In the genomic region with DNA sequence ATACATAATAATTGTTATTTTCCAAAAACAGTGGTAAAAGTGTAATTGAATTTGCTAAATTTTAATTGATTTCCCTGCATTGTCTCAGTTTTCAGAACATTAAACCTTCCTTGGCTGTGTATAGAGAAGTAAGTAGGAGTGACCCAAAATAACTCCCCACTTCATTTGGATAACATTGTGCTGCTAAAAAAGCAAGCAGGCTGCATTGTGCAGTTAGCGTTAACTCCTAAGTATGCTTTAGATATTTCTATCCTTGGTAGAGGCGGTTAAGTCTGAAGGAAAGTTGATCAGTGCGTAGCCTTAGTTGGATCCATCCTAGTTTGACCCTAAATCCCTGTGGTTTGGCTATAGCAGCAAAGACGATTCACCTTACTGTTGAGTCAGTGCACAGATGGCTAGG, we compare ENCODE assay signal across 29 mouse cellular contexts. TPM values are rescaled to one million over a fixed set of nuclear protein-coding genes. Genes with fewer than 3 reads are reported as not detected.
"Had no signal": no experiment of that assay in that cellular context is flagged by ENCODE, and none has a peak within 500 bp of the region (broad histone marks: within the 10 kb centered on the region; RNA-seq: fewer than 3 reads in every experiment).

No protein-coding gene starts in this region.

- H3K9me3 ChIP-seq: heart, embryonic 10.5 days; heart, embryonic 12.5 days; hindbrain, embryonic 10.5 days; hindbrain, embryonic 12.5 days; intestine, embryonic 15.5 days; limb, embryonic 13.5 days; limb, embryonic 15.5 days; liver, embryonic 12.5 days had no signal

- H3K27ac ChIP-seq: gastrocnemius, adult 2 months; heart, embryonic 10.5 days; hindbrain, embryonic 10.5 days; hindbrain, embryonic 12.5 days; hindbrain, embryonic 14.5 days; intestine, embryonic 15.5 days; layer of hippocampus, adult 2 months; limb, embryonic 13.5 days; limb, embryonic 15.5 days; liver, embryonic 12.5 days; liver, embryonic 14.5 days had no signal

- H3K27me3 ChIP-seq: heart, embryonic 12.5 days; hindbrain, embryonic 12.5 days; intestine, embryonic 15.5 days; limb, embryonic 13.5 days; limb, embryonic 15.5 days; liver, embryonic 12.5 days had no signal

- H3K4me1 ChIP-seq: heart, embryonic 10.5 days; hindbrain, embryonic 10.5 days; hindbrain, embryonic 12.5 days; intestine, embryonic 15.5 days; limb, embryonic 13.5 days; limb, embryonic 15.5 days; liver, embryonic 12.5 days had no signal

- ATAC-seq: forebrain, embryonic 16.5 days; hindbrain, embryonic 16.5 days; inflammation-experienced regulatory T-cells, adult 6 months; intestine, embryonic 15.5 days; intestine, postnatal 0 days; liver, embryonic 12.5 days had no signal

- H3K9ac ChIP-seq: heart, embryonic 12.5 days; hindbrain, embryonic 12.5 days; hindbrain, embryonic 14.5 days; intestine, embryonic 15.5 days; limb, embryonic 13.5 days; limb, embryonic 15.5 days; liver, embryonic 12.5 days; liver, embryonic 14.5 days had no signal

- H3K4me2 ChIP-seq: heart, embryonic 12.5 days; hindbrain, embryonic 12.5 days; hindbrain, embryonic 14.5 days; intestine, embryonic 15.5 days; limb, embryonic 13.5 days; limb, embryonic 15.5 days; liver, embryonic 12.5 days had no signal

- H3K4me3 ChIP-seq: gastrocnemius, adult 2 months; heart, embryonic 10.5 days; heart, embryonic 12.5 days; hindbrain, embryonic 10.5 days; hindbrain, embryonic 12.5 days; intestine, embryonic 15.5 days; layer of hippocampus, adult 2 months; left cerebral cortex, adult 2 months; limb, embryonic 13.5 days; limb, embryonic 15.5 days; liver, embryonic 12.5 days had no signal

- DNase-seq: gastrocnemius, adult 2 months; gastrocnemius, postnatal 10 days; gastrocnemius, postnatal 25 days; heart, adult 18-20 months; heart, postnatal 14 days; heart, postnatal 4 days; kidney, adult 18-20 months; kidney, adult 8-10 months; kidney, postnatal 10 days; kidney, postnatal 25 days; kidney, postnatal 4 days; left cerebral cortex, postnatal 4 days had no signal

RNA-seq across cellular contexts. Expression of a gene that starts 40.6 kb away (rescaled TPM):
- total RNA-seq: gastrocnemius, adult 2 months; gastrocnemius, postnatal 25 days; gastrocnemius, postnatal 4 days; heart, postnatal 14 days had no signal
